Mouse (Mus musculus) macrophage (primary cell): Measurements from ENCODE around the gene Smpd3. TPM values are rescaled to one million over a fixed set of nuclear protein-coding genes. Genes with fewer than 3 reads are reported as not detected.

Source experiments
- H3K27ac ChIP-seq: fragments of 350-480 bp; formaldehyde crosslinking; 2 replicates; pipeline ENCODE4 v1.9.0; 2021
- H3K36me3 ChIP-seq: fragments of 350-480 bp; formaldehyde crosslinking; 2 replicates; pipeline ENCODE4 v1.9.0; 2021; ENCODE audit errors: inconsistent target
- H3K4me3 ChIP-seq: fragments of 350-480 bp; formaldehyde crosslinking; 2 replicates; pipeline ENCODE4 v1.9.0; 2021; ENCODE audit errors: inconsistent target
- H3K79me2 ChIP-seq: fragments of 350-480 bp; formaldehyde crosslinking; 2 replicates; pipeline ENCODE4 v1.9.0; 2021; ENCODE audit errors: inconsistent target
- WGBS: methylation state at CpG from one replicate; pipeline ENCODE4 v1.1.7; 2026; ENCODE audit warnings: inconsistent platforms; ENCODE audit not compliant: missing documents; 5-methylcytosine and 5-hydroxymethylcytosine counted together
- polyA plus RNA-seq: library from polyadenylated mRNA; stranded (reverse); fragments of 250-400 nt; gene quantifications from 3 replicates; pipeline ENCODE4 v1.2.4, GENCODE M21; 2018; ENCODE audit warnings: inconsistent platforms
- total RNA-seq, 78 experiments: library from RNA; depleted of rRNA; stranded (reverse); fragments of 250-400 nt; gene quantifications; 1 replicate in 9 of 78; 2 replicates in 24 of 78; 3 replicates in 43 of 78; 4 replicates in 2 of 78; pipeline ENCODE4 v1.2.4; 2018; ENCODE audit warnings: inconsistent platforms in 56 of 78

The Smpd3 gene
- 1 to 10 TPM in 4 of 26 experiments, under 1 TPM in 15, not detected in 7; 0.10 to 1.4 (median 0.40) TPM for total RNA-seq (2018; cell fraction: chromatin; rRNA removed)
- 1 to 10 TPM in 4 of 26 experiments, under 1 TPM in 22; 0.15 to 1.2 (median 0.47) TPM for total RNA-seq (2018; cell fraction: cytosol; rRNA removed)
- 1 to 10 TPM in 5 of 26 experiments, under 1 TPM in 18, not detected in 3; 0.12 to 1.4 (median 0.41) TPM for total RNA-seq (2018; cell fraction: nucleus; rRNA removed)
- 0.68 to 1.6 TPM (median 1.0 TPM) in 3 replicates for polyA plus RNA-seq

- Histone ChIP-seq H3K79me2 (no peaks in the 10 kb centered on the region), H3K27ac (peak within 1 kb of the TSS; percentile 83), H3K36me3 (no peaks in the 10 kb centered on the region), H3K4me3 (peak within 1 kb of the TSS; percentile 42)
- WGBS = 1% methylated on average over 45 of the region's 45 CpGs
Observed at GRCm38 (mm10) chr8:106337852-106338521, at the start of gene Smpd3. TSS of gene Smpd3 (minus strand) at chr8:106337988.

GRCm38 (mm10) chr8:106381026-106381425, 43.2 kb upstream of the Smpd3 start:
- H3K79me2 ChIP-seq = no peaks in the 10 kb centered on the region
- H3K27ac ChIP-seq = no peak overlapping the region
- WGBS = 95% methylated on average over 6 of the region's 6 CpGs
- H3K4me3 ChIP-seq = no peak overlapping the region
- no peaks in the 10 kb centered on the region for H3K36me3 ChIP-seq

GRCm38 (mm10) chr8:106379357-106379756, 41.6 kb upstream of the Smpd3 start:
- H3K27ac ChIP-seq = no peak overlapping the region

GRCm38 (mm10) chr8:106378501-106379048, 40.8 kb upstream of the Smpd3 start:
- 65% methylated on average over 6 of the region's 7 CpGs for WGBS
- H3K36me3 ChIP-seq = no peaks in the 10 kb centered on the region
- H3K79me2 ChIP-seq = no peaks in the 10 kb centered on the region
- H3K4me3 ChIP-seq = no peak overlapping the region
- H3K27ac ChIP-seq = no peak overlapping the region

More at GRCm38 (mm10) chr8:106379357-106379756, 41.6 kb upstream of the Smpd3 start:
- WGBS = 48% methylated on average over 5 of the region's 5 CpGs
- Histone ChIP-seq H3K4me3 (no peak overlapping the region), H3K36me3 (no peaks in the 10 kb centered on the region), H3K79me2 (no peaks in the 10 kb centered on the region)

GRCm38 (mm10) chr8:106376862-106377261, 39.1 kb upstream of the Smpd3 start:
- WGBS = 82% methylated on average over 9 of the region's 9 CpGs
- no peaks in the 10 kb centered on the region for H3K79me2 ChIP-seq
- no peak overlapping the region for H3K4me3 ChIP-seq
- H3K36me3 ChIP-seq = no peaks in the 10 kb centered on the region
- no peak overlapping the region for H3K27ac ChIP-seq

- Histone ChIP-seq H3K27ac (no peak overlapping the region), H3K36me3 (no peaks in the 10 kb centered on the region), H3K4me3 (no peak overlapping the region), H3K79me2 (no peaks in the 10 kb centered on the region)
- WGBS = 85% methylated on average over 7 of the region's 7 CpGs
Observed at GRCm38 (mm10) chr8:106375957-106376356, 38.2 kb upstream of the Smpd3 start.

GRCm38 (mm10) chr8:106369069-106369468, 31.3 kb upstream of the Smpd3 start:
- WGBS = 88% methylated on average over 7 of the region's 7 CpGs
- no peaks in the 10 kb centered on the region for H3K79me2 ChIP-seq
- H3K36me3 ChIP-seq = no peaks in the 10 kb centered on the region
- no peak overlapping the region for H3K27ac ChIP-seq
- H3K4me3 ChIP-seq = no peak overlapping the region

GRCm38 (mm10) chr8:106368501-106368900, 30.7 kb upstream of the Smpd3 start:
- WGBS = 72% methylated on average over 3 of the region's 3 CpGs
- no peaks in the 10 kb centered on the region for H3K79me2 ChIP-seq
- H3K36me3 ChIP-seq = no peaks in the 10 kb centered on the region

GRCm38 (mm10) chr8:106364837-106365236, 27.0 kb upstream of the Smpd3 start:
- no peaks in the 10 kb centered on the region for H3K79me2 ChIP-seq
- H3K27ac ChIP-seq = no peak overlapping the region
- 76% methylated on average over 5 of the region's 5 CpGs for WGBS
- H3K4me3 ChIP-seq = no peak overlapping the region
- H3K36me3 ChIP-seq = no peaks in the 10 kb centered on the region

More at GRCm38 (mm10) chr8:106368501-106368900, 30.7 kb upstream of the Smpd3 start:
- no peak overlapping the region for H3K4me3 ChIP-seq
- H3K27ac ChIP-seq = no peak overlapping the region

- H3K27ac ChIP-seq = no peak overlapping the region
- no peak overlapping the region for H3K4me3 ChIP-seq
- H3K36me3 ChIP-seq = no peaks in the 10 kb centered on the region
- H3K79me2 ChIP-seq = no peaks in the 10 kb centered on the region
- WGBS = 52% methylated on average over 7 of the region's 8 CpGs
Observed at GRCm38 (mm10) chr8:106364278-106364677, 26.5 kb upstream of the Smpd3 start.

- no peak overlapping the region for H3K27ac ChIP-seq
- H3K79me2 ChIP-seq = no peaks in the 10 kb centered on the region
- no peak overlapping the region for H3K4me3 ChIP-seq
- WGBS = 93% methylated on average over 8 of the region's 8 CpGs
- no peaks in the 10 kb centered on the region for H3K36me3 ChIP-seq
Observed at GRCm38 (mm10) chr8:106363321-106363720, 25.5 kb upstream of the Smpd3 start.

GRCm38 (mm10) chr8:106359650-106360338, 22.0 kb upstream of the Smpd3 start:
- H3K79me2 ChIP-seq = no peaks in the 10 kb centered on the region
- H3K4me3 ChIP-seq = no peak overlapping the region
- 67% methylated on average over 4 of the region's 4 CpGs for WGBS
- no peaks in the 10 kb centered on the region for H3K36me3 ChIP-seq
- no peak overlapping the region for H3K27ac ChIP-seq

GRCm38 (mm10) chr8:106351135-106351534, 13.3 kb upstream of the Smpd3 start:
- Histone ChIP-seq H3K36me3 (no peaks in the 10 kb centered on the region), H3K27ac (no peak overlapping the region), H3K4me3 (no peak overlapping the region), H3K79me2 (no peaks in the 10 kb centered on the region)
- WGBS = 85% methylated on average over 2 of the region's 2 CpGs

GRCm38 (mm10) chr8:106349398-106349797, 11.6 kb upstream of the Smpd3 start:
- H3K4me3 ChIP-seq = no peak overlapping the region
- H3K27ac ChIP-seq = no peak overlapping the region
- WGBS = 84% methylated on average over 8 of the region's 11 CpGs
- H3K36me3 ChIP-seq = no peaks in the 10 kb centered on the region
- H3K79me2 ChIP-seq = no peaks in the 10 kb centered on the region

GRCm38 (mm10) chr8:106346123-106346522, 8.3 kb upstream of the Smpd3 start:
- H3K27ac ChIP-seq = no peak overlapping the region
- no peaks in the 10 kb centered on the region for H3K36me3 ChIP-seq
- 80% methylated on average over 6 of the region's 6 CpGs for WGBS
- H3K4me3 ChIP-seq = no peak overlapping the region
- no peaks in the 10 kb centered on the region for H3K79me2 ChIP-seq
